Mouse (Mus musculus) olfactory bulb, adult 2 months (tissue): ENCODE data around the gene Hspb6.

Experiments used
- CTCF ChIP-seq: fragments of 200-500 bp; IDR thresholded peaks from 2 replicates; pipeline ENCODE4 v1.5.1; 2012; ENCODE audit warnings: low read depth, mild to moderate bottlenecking, low read length, moderate library complexity; ENCODE audit not compliant: insufficient read depth
- POLR2A ChIP-seq: fragments of 200-500 bp; IDR thresholded peaks from 2 replicates; pipeline ENCODE4 v1.6.1; 2012; ENCODE audit warnings: mild to moderate bottlenecking, low read depth, low read length, moderate library complexity; ENCODE audit not compliant: insufficient read depth

DNA sequence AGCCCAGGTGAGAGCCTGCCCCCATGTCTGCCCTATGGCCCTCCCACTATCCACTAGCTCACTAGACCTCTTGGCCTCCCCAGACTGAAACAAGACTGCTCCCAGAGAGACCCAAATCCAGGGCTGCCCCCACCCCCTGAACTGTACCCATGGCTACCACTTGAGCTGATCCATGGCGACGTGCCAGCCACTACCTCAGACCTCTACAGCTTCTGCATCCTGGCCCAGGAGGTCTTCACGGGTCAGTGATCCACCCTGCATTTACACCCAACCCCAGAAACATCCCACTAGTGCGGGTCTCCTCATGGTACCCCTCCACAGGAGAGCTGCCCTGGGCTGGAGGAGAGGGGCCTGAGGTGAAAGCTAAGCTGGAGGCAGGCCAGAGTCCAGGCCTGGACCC lies 31.6 kb upstream of the Hspb6 start:
- no peak for TF ChIP-seq POLR2A
- no peak for TF ChIP-seq CTCF
